Mouse (Mus musculus) small intestine, adult 2 months (tissue): ENCODE results near the gene Map7.

ENCODE experiments used
- CTCF ChIP-seq: fragments of 200-500 bp; IDR thresholded peaks from 2 replicates; pipeline ENCODE4 v1.5.1; 2012; ENCODE audit warnings: low read depth, mild to moderate bottlenecking, control low read depth, inconsistent platforms, low read length, moderate library complexity, mixed read lengths; ENCODE audit not compliant: insufficient replicate concordance, insufficient read length; ENCODE audit errors: extremely low read depth
- POLR2A ChIP-seq: fragments of 200-500 bp; IDR thresholded peaks from 2 replicates; pipeline ENCODE4 v1.6.1; 2012; ENCODE audit warnings: low read depth, mild to moderate bottlenecking, control low read depth, inconsistent platforms, low read length, moderate library complexity

- TF ChIP-seq POLR2A: no peak
- TF ChIP-seq CTCF: no peak
Measured at GRCm38 (mm10) chr10:20198968-20199737, 50.9 kb downstream of the Map7 start.
